Mouse (Mus musculus): ENCODE data around the gene Lpp. TPM values are rescaled to one million over a fixed set of nuclear protein-coding genes. Genes with fewer than 3 reads are reported as not detected.

Gene Lpp
- total RNA-seq, 2 experiments from 2014 or later, result 29.5 to 32.5 TPM

- intact Hi-C loops (cut with DNase I), result no loop called here
Measured at GRCm38 (mm10) chr16:24644760-24645406, 251.6 kb downstream of the Lpp start.

GRCm38 (mm10) chr16:24645906-24646603 is 252.7 kb downstream of the Lpp start:
- DNase-seq, result no peak
- intact Hi-C loops (cut with DNase I), result no loop called here

More at GRCm38 (mm10) chr16:24644760-24645406, 251.6 kb downstream of the Lpp start:
- no peak for DNase-seq

- intact Hi-C loops (cut with DNase I), result no loop called here
- no peak for DNase-seq
Measured at GRCm38 (mm10) chr16:24651655-24652654, 258.6 kb downstream of the Lpp start.

- intact Hi-C loops (cut with DNase I), result no loop called here
- DNase-seq, result no peak
Measured at GRCm38 (mm10) chr16:24653041-24653440, 259.7 kb downstream of the Lpp start.

- intact Hi-C loops (cut with DNase I), result no loop called here
- DNase-seq, result no peak
Measured at GRCm38 (mm10) chr16:24655116-24655515, 261.8 kb downstream of the Lpp start.

GRCm38 (mm10) chr16:24656026-24656425 is 262.7 kb downstream of the Lpp start:
- intact Hi-C loops (cut with DNase I), result no loop called here
- no peak for DNase-seq

- DNase-seq, result no peak
- intact Hi-C loops (cut with DNase I), result no loop called here
Measured at GRCm38 (mm10) chr16:24656752-24657151, 263.4 kb downstream of the Lpp start.

GRCm38 (mm10) chr16:24659049-24659448 is 265.7 kb downstream of the Lpp start:
- no peak for DNase-seq
- intact Hi-C loops (cut with DNase I), result no loop called here

- DNase-seq, result no peak
Measured at GRCm38 (mm10) chr16:24664131-24664530, 270.8 kb downstream of the Lpp start.

GRCm38 (mm10) chr16:24669718-24670460 is 276.6 kb downstream of the Lpp start:
- DNase-seq, result no peak
- intact Hi-C loops (cut with DNase I), result no loop called here

More at GRCm38 (mm10) chr16:24664131-24664530, 270.8 kb downstream of the Lpp start:
- intact Hi-C loops (cut with DNase I), result no loop called here

GRCm38 (mm10) chr16:24678942-24679341 is 285.6 kb downstream of the Lpp start:
- DNase-seq, result no peak
- intact Hi-C loops (cut with DNase I), result no loop called here

GRCm38 (mm10) chr16:24695062-24695461 is 301.8 kb downstream of the Lpp start:
- intact Hi-C loops (cut with DNase I), result no loop called here
- no peak for DNase-seq

- no peak for DNase-seq
- intact Hi-C loops (cut with DNase I), result no loop called here
Measured at GRCm38 (mm10) chr16:24704215-24704614, 310.9 kb downstream of the Lpp start.

- DNase-seq, result no peak
- intact Hi-C loops (cut with DNase I), result no loop called here
Measured at GRCm38 (mm10) chr16:24723641-24724040, 330.3 kb downstream of the Lpp start.

GRCm38 (mm10) chr16:24732751-24733150 is 339.4 kb downstream of the Lpp start:
- no peak for DNase-seq
- intact Hi-C loops (cut with DNase I), result no loop called here

- intact Hi-C loops (cut with DNase I), result no loop called here
- no peak for DNase-seq
Measured at GRCm38 (mm10) chr16:24733321-24733720, 340.0 kb downstream of the Lpp start.

GRCm38 (mm10) chr16:24735754-24736153 is 342.4 kb downstream of the Lpp start:
- no peak for DNase-seq
- intact Hi-C loops (cut with DNase I), result no loop called here

- intact Hi-C loops (cut with DNase I), result no loop called here
- no peak for DNase-seq
Measured at GRCm38 (mm10) chr16:24737362-24738057, 344.2 kb downstream of the Lpp start.

- intact Hi-C loops (cut with DNase I), result no loop called here
- no peak for DNase-seq
Measured at GRCm38 (mm10) chr16:24740714-24741113, 347.4 kb downstream of the Lpp start.

- intact Hi-C loops (cut with DNase I), result no loop called here
- no peak for DNase-seq
Measured at GRCm38 (mm10) chr16:24749816-24750215, 356.5 kb downstream of the Lpp start.
